16 mouse cellular contexts compared by ENCODE assay signal in genomic region chr1:37737045-37737444, GRCm38 (mm10). TPM values are rescaled to one million over a fixed set of nuclear protein-coding genes. Genes with fewer than 3 reads are reported as not detected.
DNase-seq lines count a peak whose midpoint lies in the region; ATAC-seq lines count a peak whose summit lies in the region.
"Had no signal": no experiment of that assay in that cellular context is flagged by ENCODE, and none has a peak within 500 bp of the region (broad histone marks: within the 10 kb centered on the region; RNA-seq: fewer than 3 reads in every experiment).

No protein-coding gene starts in this region.

- peak; percentile 94 for ATAC-seq in megakaryocyte progenitor cell, adult 5-6 weeks (replicated peaks; ENCODE audit: poor library complexity)
- no peak for ATAC-seq in cerebellum, adult (ENCODE audit: insufficient number of reproducible peaks, low FRiP score, low TSS enrichment)
- no peak for ATAC-seq in erythroid progenitor cell, adult 5-6 weeks (replicated peaks; ENCODE audit: low FRiP score, poor library complexity, severe bottlenecking)
- ATAC-seq: midbrain, embryonic 15.5 days had no signal

- DNase-seq in thymus, postnatal 14 days, result peak; percentile 23
- no peak for DNase-seq in thymus, adult 18-20 months
- DNase-seq in ES-CJ7 (ENCODE audit: low read depth, low spot score), result peak; percentile 63
- peak; percentile 40 for DNase-seq in c-Kit-positive CD71-positive TER-119-negative erythroid progenitor cells, embryonic 14.5 days (ENCODE audit: low read depth)
- DNase-seq: cerebellum, adult 2 months; gastrocnemius, postnatal 36 days; heart, postnatal 10 days; kidney, adult 11 months; kidney, postnatal 25 days; layer of hippocampus, adult 9-11 months; lung, adult 18-20 months; retina, postnatal 1 day had no signal

RNA-seq across cellular contexts. Expression of gene 2010300C02Rik, which starts 17.2 kb away (rescaled TPM):
- total RNA-seq in megakaryocyte progenitor cell, adult 5-6 weeks (2015), result 0.05 and 0.39 TPM in 2 replicates
- total RNA-seq in megakaryocyte progenitor cell, adult 5-6 weeks (2017), result 0.14 and 0.17 TPM in 2 replicates
- 1.8 TPM in 1 of 2 replicates, not detected in the other for total RNA-seq in erythroid progenitor cell, adult 5-6 weeks (2015; ENCODE audit: low replicate concordance)
- total RNA-seq in erythroid progenitor cell, adult 5-6 weeks (2017; ENCODE audit: low replicate concordance), result 0.13 TPM in 1 of 2 replicates, not detected in the other

Comparison
In these comparisons a context has a peak if more than half of its experiments do, and no peak if none do; other contexts are left out.
1. DNase-seq: peak in thymus, postnatal 14 days (single experiment), ES-CJ7 (single experiment) and c-Kit-positive CD71-positive TER-119-negative erythroid progenitor cells, embryonic 14.5 days (single experiment); none in thymus, adult 18-20 months (0 of 2).